Mouse (Mus musculus): ENCODE data around the gene Tph2. TPM values are rescaled to one million over a fixed set of nuclear protein-coding genes. Genes with fewer than 3 reads are reported as not detected.
A peak's percentile ranks its signal among the peaks of the same experiment; 100 is the strongest.
"Not testable (repeated sequence)": the region's sequence is repeated elsewhere in the genome, so short reads cannot be mapped to it uniquely, and the experiment has no call there.

Gene Tph2
- polyA plus RNA-seq (2016; fragmentation: Nextera tagmentation; extraction: Ambion mirVana) = 0.45 and 0.47 TPM in 2 replicates

DNA sequence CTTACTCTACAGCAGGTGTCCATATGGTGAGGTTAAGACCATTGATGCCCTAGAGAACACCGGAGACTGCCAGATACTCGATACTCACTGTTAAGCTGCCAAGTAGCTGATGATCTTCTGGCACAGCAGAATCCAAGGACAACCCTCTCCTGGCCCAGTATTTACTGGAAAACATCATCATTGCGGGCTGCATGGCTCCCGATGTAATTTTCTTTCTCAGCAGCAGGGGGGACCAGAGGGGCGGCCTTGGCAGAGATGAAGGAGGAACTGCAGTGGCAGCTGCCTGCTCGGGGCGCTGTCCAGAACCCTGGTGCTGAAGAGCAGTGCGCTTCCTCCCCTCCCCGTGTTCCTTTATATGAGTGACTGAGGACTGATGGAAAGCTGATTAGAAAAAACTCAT is at the start of gene Tph2:
TSS of gene Tph2 (minus strand) at position 326 of the 400 bp plus-strand sequence.
- WGBS = 9% methylated on average over 9 of the region's 9 CpGs
- Histone ChIP-seq H3K27me3 (no peaks in the 10 kb centered on the region), H3K27ac (replicated peaks) (no peak within 1 kb of the TSS), H3K36me3 (no peaks in the 10 kb centered on the region), H3K4me2 (replicated peaks) (0 out of 2 replicates have a peak within 1 kb of the TSS, but pooled peaks have one; percentile 5), H3K9me3 (no peaks in the 10 kb centered on the region), H3K4me1 (no peaks in the 10 kb centered on the region), H3K4me3 (no peak within 1 kb of the TSS), H3K9ac (replicated peaks) (no peak within 1 kb of the TSS)
- peak; percentile 82; the same call in 1 of the 2 replicates for ATAC-seq (ENCODE audit: low FRiP score, low read depth)

DNA sequence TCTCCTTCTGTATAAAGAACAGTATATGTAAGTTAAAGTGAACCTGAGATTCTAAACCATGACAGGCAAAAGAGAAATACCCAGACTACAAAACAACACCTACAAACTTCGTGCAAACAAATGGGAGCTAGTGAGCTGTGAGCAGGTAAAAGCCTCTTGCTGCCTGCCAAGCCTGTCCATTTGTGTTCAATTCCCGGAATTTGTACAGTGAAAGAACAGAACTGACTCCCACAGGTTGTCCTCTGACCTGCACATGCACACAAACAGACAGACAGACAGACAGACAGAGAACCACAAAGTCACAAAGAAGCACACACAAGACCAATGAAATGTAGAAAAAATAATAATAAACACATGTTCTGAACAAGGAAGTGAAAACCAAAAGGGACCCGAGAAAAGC is 49.0 kb upstream of the Tph2 start:
- H3K4me1 ChIP-seq = no peaks in the 10 kb centered on the region
- ATAC-seq (ENCODE audit: low FRiP score, low read depth) = no peak
- H3K9me3 ChIP-seq = no peaks in the 10 kb centered on the region
- 89% methylated on average over 3 of the region's 3 CpGs for WGBS
- H3K4me2 ChIP-seq (replicated peaks) = no peak overlapping the region
- no peak overlapping the region for H3K4me3 ChIP-seq
- H3K27me3 ChIP-seq = no peaks in the 10 kb centered on the region
- H3K9ac ChIP-seq (replicated peaks) = no peak overlapping the region
- no peak overlapping the region for H3K27ac ChIP-seq (replicated peaks)
- H3K36me3 ChIP-seq = peaks cover 23% of the 10 kb centered on the region

DNA sequence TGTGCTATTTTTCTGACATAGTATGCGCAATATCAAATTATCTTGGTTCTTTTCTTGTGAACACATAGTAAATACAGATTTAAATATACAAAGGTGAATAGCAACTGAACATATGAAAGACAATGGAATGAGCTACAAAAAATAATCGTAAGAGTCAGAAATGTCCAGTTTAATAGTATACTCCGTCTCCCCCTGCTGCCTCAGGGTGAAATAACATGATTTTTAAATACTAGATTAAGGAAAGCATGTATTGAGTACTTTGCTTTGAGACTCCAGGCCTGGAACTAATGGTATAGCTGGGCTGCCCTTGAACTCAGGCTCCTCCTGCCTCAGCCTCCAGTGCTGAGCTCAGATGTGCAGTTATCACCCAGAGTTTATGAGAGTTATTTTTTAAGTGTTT is 47.7 kb upstream of the Tph2 start:
- Histone ChIP-seq H3K4me1 (no peaks in the 10 kb centered on the region), H3K4me2 (replicated peaks) (no peak overlapping the region), H3K27ac (replicated peaks) (no peak overlapping the region), H3K9ac (replicated peaks) (no peak overlapping the region), H3K4me3 (no peak overlapping the region), H3K9me3 (no peaks in the 10 kb centered on the region), H3K27me3 (no peaks in the 10 kb centered on the region), H3K36me3 (peaks cover 22% of the 10 kb centered on the region)
- no peak for ATAC-seq (ENCODE audit: low FRiP score, low read depth)
- 96% methylated on average over 3 of the region's 3 CpGs for WGBS

DNA sequence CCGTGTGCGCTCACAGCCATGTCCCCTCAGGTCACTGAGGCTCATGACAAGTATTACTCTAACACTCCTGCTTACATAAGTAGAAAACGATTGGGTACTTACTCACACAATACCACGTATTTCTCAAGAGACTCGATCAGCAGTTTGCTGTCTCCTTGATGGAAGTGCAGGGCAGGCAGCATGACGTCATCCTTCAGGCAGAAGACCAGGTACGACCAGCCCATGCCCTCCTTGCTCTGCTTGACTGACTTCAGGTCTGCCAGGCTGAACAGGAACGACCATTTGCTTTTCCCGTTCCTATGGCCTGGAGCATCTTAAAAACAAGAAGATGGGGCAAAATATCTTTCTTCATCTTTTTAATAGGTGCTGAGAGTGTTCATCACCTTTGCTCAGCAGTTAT is 44.2 kb upstream of the Tph2 start:
- 92% methylated on average over 9 of the region's 9 CpGs for WGBS
- H3K4me2 ChIP-seq (replicated peaks) = no peak overlapping the region
- no peak overlapping the region for H3K9ac ChIP-seq (replicated peaks)
- no peaks in the 10 kb centered on the region for H3K27me3 ChIP-seq
- H3K9me3 ChIP-seq = no peaks in the 10 kb centered on the region
- no peak overlapping the region for H3K27ac ChIP-seq (replicated peaks)
- no peak for ATAC-seq (ENCODE audit: low FRiP score, low read depth)
- no peak overlapping the region for H3K4me3 ChIP-seq
- no peaks in the 10 kb centered on the region for H3K4me1 ChIP-seq
- peaks cover 14% of the 10 kb centered on the region for H3K36me3 ChIP-seq

DNA sequence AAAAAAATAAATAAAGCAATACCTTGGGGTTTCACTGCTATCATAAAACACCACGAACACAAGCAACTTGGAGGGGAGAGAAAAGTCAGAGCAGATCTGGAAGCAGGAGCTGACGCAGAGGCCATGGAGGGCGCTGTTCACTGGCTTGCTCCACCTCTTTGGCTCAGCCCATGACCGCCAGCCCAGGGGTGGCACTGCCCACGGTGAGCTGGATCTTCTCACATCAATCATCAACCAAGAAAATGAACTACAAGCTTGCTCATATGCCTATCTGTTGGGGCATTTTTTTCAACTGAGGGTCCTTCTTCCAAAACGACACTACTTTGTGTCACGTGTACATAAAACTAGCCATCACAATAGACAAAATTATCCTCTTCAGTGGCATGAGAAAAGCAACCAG is 41.8 kb upstream of the Tph2 start:
- no peak overlapping the region for H3K4me3 ChIP-seq
- no peak overlapping the region for H3K27ac ChIP-seq (replicated peaks)
- WGBS = 89% methylated on average over 7 of the region's 7 CpGs
- H3K9me3 ChIP-seq = no peaks in the 10 kb centered on the region
- ATAC-seq (ENCODE audit: low FRiP score, low read depth) = no peak
- no peaks in the 10 kb centered on the region for H3K4me1 ChIP-seq
- no peak overlapping the region for H3K4me2 ChIP-seq (replicated peaks)
- peaks cover 11% of the 10 kb centered on the region for H3K36me3 ChIP-seq
- H3K9ac ChIP-seq (replicated peaks) = no peak overlapping the region
- no peaks in the 10 kb centered on the region for H3K27me3 ChIP-seq

DNA sequence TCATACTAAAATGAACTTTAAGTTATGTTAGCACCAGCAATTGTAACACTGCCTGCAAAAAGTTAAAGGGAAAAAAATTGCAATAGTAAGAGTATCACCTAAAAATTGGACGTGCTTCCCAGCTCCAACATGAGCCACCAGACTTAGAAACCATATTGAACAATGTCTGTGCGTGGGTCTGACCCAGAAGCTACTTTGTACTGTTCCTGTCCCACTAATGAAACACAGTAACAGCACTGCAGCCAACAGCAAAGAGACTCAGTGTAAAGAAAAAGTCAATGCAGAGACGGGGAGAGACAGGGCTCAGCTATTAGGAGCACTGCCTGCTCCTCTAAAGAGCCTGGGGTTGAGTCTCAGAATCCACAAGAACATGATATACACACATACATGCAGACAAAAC is 39.0 kb upstream of the Tph2 start:
- H3K4me2 ChIP-seq (replicated peaks) = no peak overlapping the region
- H3K27ac ChIP-seq (replicated peaks) = no peak overlapping the region
- no peak overlapping the region for H3K4me3 ChIP-seq
- 92% methylated on average over 3 of the region's 3 CpGs for WGBS
- H3K9me3 ChIP-seq = no peaks in the 10 kb centered on the region
- no peaks in the 10 kb centered on the region for H3K4me1 ChIP-seq
- H3K9ac ChIP-seq (replicated peaks) = no peak overlapping the region
- no peak for ATAC-seq (ENCODE audit: low FRiP score, low read depth)
- H3K36me3 ChIP-seq = peaks cover 20% of the 10 kb centered on the region
- no peaks in the 10 kb centered on the region for H3K27me3 ChIP-seq

DNA sequence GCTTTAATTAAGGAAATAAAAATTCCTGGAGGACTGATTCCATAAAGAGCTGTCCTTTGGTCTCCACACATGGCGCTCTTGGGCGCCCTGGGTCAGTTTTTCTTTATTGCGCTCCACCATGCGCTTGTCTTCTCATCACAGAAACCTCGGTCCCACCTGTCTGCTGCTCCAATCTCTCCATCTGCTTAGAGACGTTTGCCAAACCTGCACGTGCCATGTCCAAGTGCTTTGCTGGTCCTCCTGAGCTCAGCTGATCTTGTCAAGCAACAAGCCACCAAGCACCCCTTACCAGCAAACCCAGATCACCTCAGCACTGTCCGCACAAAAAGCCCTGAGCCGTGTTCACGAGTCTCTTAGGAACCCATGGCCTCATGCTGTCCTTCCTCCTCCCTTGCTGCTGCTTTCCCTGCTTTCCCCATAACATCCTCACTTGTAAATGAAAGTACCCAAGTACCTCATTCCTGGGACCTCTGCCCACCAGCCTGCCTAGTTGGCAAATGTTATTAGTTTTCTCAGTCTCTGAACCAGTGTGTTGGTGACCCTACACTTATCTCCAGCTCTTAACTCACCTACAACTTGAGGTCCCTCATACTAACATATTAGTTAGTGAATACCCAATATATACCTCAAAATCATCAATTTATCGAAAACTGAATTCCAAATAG is 28.2 kb upstream of the Tph2 start:
- no peak for ATAC-seq (ENCODE audit: low FRiP score, low read depth)
- peaks cover 43% of the 10 kb centered on the region for H3K36me3 ChIP-seq

DNA sequence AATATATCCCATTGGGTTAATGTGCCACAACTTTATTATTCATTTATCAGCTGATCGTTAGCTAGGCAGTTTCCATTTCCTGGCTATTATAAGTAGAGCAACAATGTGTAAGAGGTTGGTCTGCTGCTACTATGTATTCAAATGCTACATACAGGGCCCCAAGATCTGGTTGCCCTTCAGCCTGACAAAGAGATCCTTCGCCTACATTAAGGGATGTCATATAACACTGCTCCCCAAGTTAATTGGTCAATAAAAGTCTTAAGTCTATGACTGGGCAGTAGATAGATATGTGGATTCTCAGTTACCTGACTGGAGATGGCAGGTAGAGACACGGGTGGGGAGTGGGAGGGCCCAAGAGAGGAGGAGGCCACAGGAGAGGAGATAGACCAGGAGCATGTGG is 21.0 kb upstream of the Tph2 start:
- no peak overlapping the region for H3K9ac ChIP-seq (replicated peaks)
- no peaks in the 10 kb centered on the region for H3K27me3 ChIP-seq
- H3K4me2 ChIP-seq (replicated peaks) = no peak overlapping the region
- no peak for ATAC-seq (ENCODE audit: low FRiP score, low read depth)
- H3K9me3 ChIP-seq = no peaks in the 10 kb centered on the region
- no peak overlapping the region for H3K4me3 ChIP-seq
- 97% methylated on average over 3 of the region's 3 CpGs for WGBS
- no peak overlapping the region for H3K27ac ChIP-seq (replicated peaks)
- no peaks in the 10 kb centered on the region for H3K4me1 ChIP-seq
- peaks cover 15% of the 10 kb centered on the region; the same call in 1 of the 2 replicates for H3K36me3 ChIP-seq

More for the DNA sequence above, 28.2 kb upstream of the Tph2 start:
- Histone ChIP-seq H3K9ac (replicated peaks) (no peak overlapping the region), H3K4me2 (replicated peaks) (no peak overlapping the region), H3K4me1 (no peaks in the 10 kb centered on the region), H3K9me3 (no peaks in the 10 kb centered on the region), H3K27ac (replicated peaks) (no peak overlapping the region), H3K4me3 (no peak overlapping the region), H3K27me3 (no peaks in the 10 kb centered on the region)
- 96% methylated on average over 11 of the region's 11 CpGs for WGBS

DNA sequence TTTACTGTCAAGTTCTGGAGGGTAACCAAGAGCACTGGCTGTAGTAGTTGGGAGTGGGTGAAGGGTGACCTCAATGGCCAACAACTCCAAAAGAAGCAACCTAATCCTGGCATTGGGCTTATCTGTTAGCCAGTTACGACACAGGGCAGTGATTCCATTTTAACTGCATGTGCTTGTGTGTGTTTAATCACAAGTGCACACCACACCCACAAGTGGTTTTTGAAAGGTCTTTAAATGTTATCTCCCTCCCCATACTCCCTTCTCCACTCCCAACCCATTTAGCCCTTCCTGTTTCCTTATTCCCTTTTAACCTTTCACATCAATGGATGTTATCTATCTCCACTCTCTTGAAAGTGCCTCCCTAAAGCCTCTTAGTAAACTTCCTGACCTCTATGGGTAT is 20.5 kb upstream of the Tph2 start:
- no peak overlapping the region for H3K27ac ChIP-seq (replicated peaks)
- H3K4me2 ChIP-seq (replicated peaks) = no peak overlapping the region
- H3K36me3 ChIP-seq = peaks cover 15% of the 10 kb centered on the region; the same call in 1 of the 2 replicates
- WGBS = 93% methylated on average over 1 of the region's 1 CpGs
- no peak overlapping the region for H3K9ac ChIP-seq (replicated peaks)
- H3K4me1 ChIP-seq = no peaks in the 10 kb centered on the region
- no peak overlapping the region for H3K4me3 ChIP-seq
- H3K9me3 ChIP-seq = no peaks in the 10 kb centered on the region
- H3K27me3 ChIP-seq = no peaks in the 10 kb centered on the region
- no peak for ATAC-seq (ENCODE audit: low FRiP score, low read depth)

DNA sequence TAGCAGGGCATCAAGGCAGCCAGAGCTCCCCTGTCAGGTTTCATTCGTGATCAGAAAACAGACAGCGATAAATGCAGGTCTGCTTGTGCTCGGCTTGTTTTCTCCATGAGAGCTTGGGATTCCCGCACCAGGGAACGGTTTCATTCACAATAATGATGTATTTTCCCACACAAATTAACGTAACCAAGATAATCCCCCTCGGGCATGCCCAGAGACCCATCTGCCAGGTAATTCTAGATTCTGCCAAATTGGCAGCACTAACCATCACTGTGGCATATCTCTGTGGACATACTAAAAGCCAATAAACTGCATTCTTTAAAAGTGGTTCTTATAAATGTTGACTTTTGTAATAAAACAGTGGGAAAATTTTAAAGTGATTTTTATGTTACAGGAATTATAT is 6.4 kb upstream of the Tph2 start:
- no peaks in the 10 kb centered on the region for H3K9me3 ChIP-seq
- no peak for ATAC-seq (ENCODE audit: low FRiP score, low read depth)
- H3K4me1 ChIP-seq = no peaks in the 10 kb centered on the region
- H3K9ac ChIP-seq (replicated peaks) = no peak overlapping the region
- 84% methylated on average over 7 of the region's 7 CpGs for WGBS
- no peak overlapping the region for H3K4me2 ChIP-seq (replicated peaks)
- H3K27me3 ChIP-seq = no peaks in the 10 kb centered on the region
- no peak overlapping the region for H3K4me3 ChIP-seq
- H3K36me3 ChIP-seq = no peaks in the 10 kb centered on the region
- H3K27ac ChIP-seq (replicated peaks) = no peak overlapping the region

DNA sequence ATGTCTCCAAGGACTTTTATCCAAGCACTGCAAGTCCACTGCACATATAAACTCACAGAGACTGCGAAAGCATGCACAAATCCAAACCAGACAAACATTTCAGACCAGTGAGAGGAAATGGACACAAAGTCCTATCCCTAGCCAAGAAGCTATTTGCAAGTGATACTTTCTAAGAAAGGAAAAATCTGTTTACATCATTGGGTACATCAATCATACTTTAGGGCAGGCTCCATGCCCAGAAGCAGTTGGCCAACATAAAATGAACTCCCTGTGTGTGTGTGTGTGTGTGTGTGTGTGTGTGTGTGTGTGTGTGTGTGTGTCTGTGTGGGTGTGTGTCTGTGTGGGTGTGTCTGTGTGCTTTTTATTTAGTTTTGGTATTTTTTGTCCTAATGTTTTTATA is 2.6 kb upstream of the Tph2 start:
- H3K9ac ChIP-seq (replicated peaks) = no peak overlapping the region
- no peaks in the 10 kb centered on the region for H3K4me1 ChIP-seq
- H3K4me3 ChIP-seq = no peak overlapping the region
- no peak for ATAC-seq (ENCODE audit: low FRiP score, low read depth)
- no peaks in the 10 kb centered on the region for H3K27me3 ChIP-seq
- H3K4me2 ChIP-seq (replicated peaks) = no peak overlapping the region
- H3K36me3 ChIP-seq = no peaks in the 10 kb centered on the region
- no peaks in the 10 kb centered on the region for H3K9me3 ChIP-seq
- WGBS = 93% methylated on average over 1 of the region's 1 CpGs
- H3K27ac ChIP-seq (replicated peaks) = no peak overlapping the region

DNA sequence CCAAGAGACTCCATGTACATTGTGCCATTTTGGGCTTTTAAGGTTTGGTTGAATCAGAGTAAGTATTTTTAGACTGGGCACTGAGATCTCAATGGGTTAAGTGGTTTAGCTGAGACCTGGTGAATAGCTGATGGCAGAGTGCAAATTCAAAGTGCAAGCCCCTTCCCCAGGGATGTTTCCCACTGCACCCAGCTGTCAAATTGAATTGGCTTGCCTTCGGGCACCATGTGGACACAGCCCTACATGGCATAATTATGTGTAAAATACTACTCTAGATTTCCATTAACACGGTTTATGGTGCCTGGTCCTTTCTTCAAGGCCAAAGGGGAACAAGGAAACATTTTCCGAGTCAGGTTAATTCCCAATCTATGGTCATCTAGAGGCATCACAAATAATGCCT is 3.8 kb downstream of the Tph2 start:
- no peak overlapping the region for H3K27ac ChIP-seq (replicated peaks)
- peak; percentile 36; the same call in 1 of the 2 replicates for ATAC-seq (ENCODE audit: low FRiP score, low read depth)

DNA sequence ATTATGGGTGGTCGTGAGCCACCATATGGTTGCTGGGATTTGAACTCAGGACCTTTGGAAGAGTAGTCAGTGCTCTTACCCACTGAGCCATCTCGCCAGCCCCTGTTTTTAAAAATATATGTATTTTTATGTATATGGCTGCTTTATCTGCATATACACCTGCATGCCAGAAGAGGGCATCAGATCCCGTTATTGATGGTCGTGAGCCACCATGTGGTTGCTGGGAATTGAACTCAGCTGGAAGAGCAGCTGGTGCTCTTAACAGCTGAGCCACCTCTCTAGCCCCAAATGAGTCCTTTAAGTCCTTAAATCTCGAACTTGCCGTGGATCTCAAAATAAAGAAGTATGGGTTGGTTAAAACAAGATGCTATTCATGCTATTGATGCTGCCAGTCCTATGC is 6.8 kb downstream of the Tph2 start:
- not testable (repeated sequence) for H3K4me2 ChIP-seq (replicated peaks); H3K9me3 ChIP-seq; H3K27me3 ChIP-seq; ATAC-seq (ENCODE audit: low FRiP score, low read depth); H3K36me3 ChIP-seq; H3K27ac ChIP-seq (replicated peaks); H3K4me3 ChIP-seq; H3K4me1 ChIP-seq; H3K9ac ChIP-seq (replicated peaks)
- 60% methylated on average over 6 of the region's 6 CpGs for WGBS

More for the DNA sequence above, 3.8 kb downstream of the Tph2 start:
- Histone ChIP-seq H3K4me1 (peaks cover under 1% of the 10 kb centered on the region; the same call in 1 of the 2 replicates), H3K4me2 (replicated peaks) (no peak overlapping the region), H3K9me3 (no peaks in the 10 kb centered on the region), H3K36me3 (no peaks in the 10 kb centered on the region), H3K27me3 (no peaks in the 10 kb centered on the region), H3K4me3 (no peak overlapping the region), H3K9ac (replicated peaks) (no peak overlapping the region)
- WGBS = 50% methylated on average over 3 of the region's 3 CpGs

Measured in midbrain, embryonic 12.5 days (tissue).